Comparison of ENCODE assay signal across 8 mouse cellular contexts in genomic region chr16:16828757-16829615, GRCm38 (mm10). TPM values are rescaled to one million over a fixed set of nuclear protein-coding genes. Genes with fewer than 3 reads are reported as not detected.
DNase-seq lines count a peak whose midpoint lies in the region; ATAC-seq lines count a peak whose summit lies in the region.

Gene Spag6l, minus strand, starts transcription at chr16:16829456.

- H3K27ac ChIP-seq in embryonic facial prominence, embryonic 10.5 days (replicated peaks), result no peak within 1 kb of the TSS
- no peak within 1 kb of the TSS for H3K27ac ChIP-seq in heart, embryonic 15.5 days
- H3K27ac ChIP-seq in liver, embryonic 12.5 days, result no peak within 1 kb of the TSS

- H3K36me3 ChIP-seq in embryonic facial prominence, embryonic 10.5 days (replicated peaks), result no peaks in the 10 kb centered on the region
- H3K36me3 ChIP-seq in heart, embryonic 15.5 days, result no peaks in the 10 kb centered on the region
- H3K36me3 ChIP-seq in liver, embryonic 12.5 days, result no peaks in the 10 kb centered on the region
- H3K36me3 ChIP-seq in splenic B cell, adult 2 months (ENCODE audit: control insufficient read depth, insufficient read depth, low read length, poor library complexity, severe bottlenecking), result no peaks in the 10 kb centered on the region

- H3K9me3 ChIP-seq in embryonic facial prominence, embryonic 10.5 days, result no peaks in the 10 kb centered on the region
- no peaks in the 10 kb centered on the region for H3K9me3 ChIP-seq in heart, embryonic 15.5 days (replicated peaks)
- H3K9me3 ChIP-seq in liver, embryonic 12.5 days (replicated peaks), result no peaks in the 10 kb centered on the region

- H3K4me2 ChIP-seq in heart, embryonic 15.5 days, result peak within 1 kb of the TSS; percentile 92
- peak within 1 kb of the TSS; percentile 84 for H3K4me2 ChIP-seq in liver, embryonic 12.5 days

- peak within 1 kb of the TSS; percentile 63 for H3K4me3 ChIP-seq in embryonic facial prominence, embryonic 10.5 days
- H3K4me3 ChIP-seq in heart, embryonic 15.5 days, result peak within 1 kb of the TSS; percentile 51
- H3K4me3 ChIP-seq in liver, embryonic 12.5 days, result peak within 1 kb of the TSS; percentile 55

- ATAC-seq in heart, embryonic 15.5 days (replicated peaks; ENCODE audit: insufficient number of reproducible peaks, insufficient read depth, low FRiP score, low read depth), result peak; percentile 64; the same call in 1 of the 2 replicates
- peak; percentile 83 for ATAC-seq in liver, embryonic 12.5 days
- peak; percentile 87 for ATAC-seq in monocyte, adult 5-6 weeks (replicated peaks; ENCODE audit: insufficient number of reproducible peaks, low FRiP score, low TSS enrichment, poor library complexity, severe bottlenecking)

- H3K9ac ChIP-seq in heart, embryonic 15.5 days, result 0 out of 2 replicates have a peak within 1 kb of the TSS, but pooled peaks have one; percentile 1
- peak within 1 kb of the TSS; percentile 49 for H3K9ac ChIP-seq in liver, embryonic 12.5 days

- H3K4me1 ChIP-seq in embryonic facial prominence, embryonic 10.5 days, result peaks cover 7% of the 10 kb centered on the region; the same call in 1 of the 2 replicates
- H3K4me1 ChIP-seq in heart, embryonic 15.5 days (replicated peaks), result peaks cover 8% of the 10 kb centered on the region; the same call in 1 of the 2 replicates
- peaks cover 11% of the 10 kb centered on the region for H3K4me1 ChIP-seq in liver, embryonic 12.5 days

- intact Hi-C loops in gastrocnemius, postnatal 14 days (cut with DNase I; ENCODE audit: low total_unique reads), result no loop called here

- no peaks in the 10 kb centered on the region for H3K27me3 ChIP-seq in embryonic facial prominence, embryonic 10.5 days (replicated peaks; ENCODE audit: low read depth, poor library complexity, severe bottlenecking)
- no peaks in the 10 kb centered on the region for H3K27me3 ChIP-seq in heart, embryonic 15.5 days
- H3K27me3 ChIP-seq in liver, embryonic 12.5 days (replicated peaks), result no peaks in the 10 kb centered on the region
- H3K27me3 ChIP-seq in splenic B cell, adult 2 months (ENCODE audit: control insufficient read depth, insufficient read depth, low read length, poor library complexity, severe bottlenecking), result no peaks in the 10 kb centered on the region

- 7% methylated on average over 33 of the region's 33 CpGs for WGBS in embryonic facial prominence, embryonic 10.5 days
- 7% methylated on average over 33 of the region's 33 CpGs for WGBS in heart, embryonic 15.5 days
- 8% methylated on average over 33 of the region's 33 CpGs for WGBS in liver, embryonic 12.5 days (ENCODE audit: insufficient replicate concordance)

- DNase-seq in gastrocnemius, postnatal 14 days, result peak; percentile 17
- DNase-seq in gastrocnemius, adult 8-10 months (ENCODE audit: low spot score in 2 of 2), result no peak
- DNase-seq in embryonic facial prominence, embryonic 10.5 days (ENCODE audit: low spot score), result peak; percentile 80
- peak; percentile 53 for DNase-seq in kidney, postnatal 14 days
- peak; percentile 89 for DNase-seq in splenic B cell, adult 2 months (ENCODE audit: low read depth, low spot score)

RNA-seq across cellular contexts. Expression of gene Spag6l, which starts in this region (rescaled TPM):
- total RNA-seq in gastrocnemius, postnatal 14 days (2021), result not detected
- not detected for total RNA-seq in gastrocnemius, adult 8-10 months (2022)
- polyA plus RNA-seq in embryonic facial prominence, embryonic 10.5 days (2016; fragmentation: Nextera tagmentation; extraction: Ambion mirVana), result 0.50 and 0.67 TPM in 2 replicates
- polyA plus RNA-seq in heart, embryonic 15.5 days (2015; fragmentation: Nextera tagmentation; extraction: Ambion mirVana), result 0.25 and 0.51 TPM in 2 replicates
- polyA plus RNA-seq in liver, embryonic 12.5 days (2016; fragmentation: Nextera tagmentation; extraction: Ambion mirVana), result not detected in 2 replicates
- 1.7 TPM in 1 of 3 replicates, not detected in the others for total RNA-seq in monocyte, adult 5-6 weeks (2017)

Comparison
In these comparisons a context has a peak if more than half of its experiments do, and no peak if none do; other contexts are left out.
1. Peak in DNase-seq in gastrocnemius, postnatal 14 days; RNA of the gene not detected or under 1 TPM.
2. Peak in DNase-seq and H3K4me3 ChIP-seq in embryonic facial prominence, embryonic 10.5 days; RNA of the gene not detected or under 1 TPM.
3. Peak in ATAC-seq, H3K4me3 ChIP-seq, H3K9ac ChIP-seq and H3K4me2 ChIP-seq in heart, embryonic 15.5 days; RNA of the gene not detected or under 1 TPM.
4. Peak in ATAC-seq, H3K4me3 ChIP-seq, H3K9ac ChIP-seq and H3K4me2 ChIP-seq in liver, embryonic 12.5 days; RNA of the gene not detected or under 1 TPM.
5. DNase-seq: peak in kidney, postnatal 14 days (single experiment) and splenic B cell, adult 2 months (single experiment); none in gastrocnemius, adult 8-10 months (0 of 2).
6. Peak in every context shown above with its lines, with median percentiles within 50 percentile points of each other: H3K4me3 ChIP-seq and ATAC-seq.